Mouse (Mus musculus): ENCODE results near the gene Crlf2. TPM values are rescaled to one million over a fixed set of nuclear protein-coding genes. Genes with fewer than 3 reads are reported as not detected.

Gene Crlf2
- polyA plus RNA-seq, 1 experiment = 161 TPM

DNA sequence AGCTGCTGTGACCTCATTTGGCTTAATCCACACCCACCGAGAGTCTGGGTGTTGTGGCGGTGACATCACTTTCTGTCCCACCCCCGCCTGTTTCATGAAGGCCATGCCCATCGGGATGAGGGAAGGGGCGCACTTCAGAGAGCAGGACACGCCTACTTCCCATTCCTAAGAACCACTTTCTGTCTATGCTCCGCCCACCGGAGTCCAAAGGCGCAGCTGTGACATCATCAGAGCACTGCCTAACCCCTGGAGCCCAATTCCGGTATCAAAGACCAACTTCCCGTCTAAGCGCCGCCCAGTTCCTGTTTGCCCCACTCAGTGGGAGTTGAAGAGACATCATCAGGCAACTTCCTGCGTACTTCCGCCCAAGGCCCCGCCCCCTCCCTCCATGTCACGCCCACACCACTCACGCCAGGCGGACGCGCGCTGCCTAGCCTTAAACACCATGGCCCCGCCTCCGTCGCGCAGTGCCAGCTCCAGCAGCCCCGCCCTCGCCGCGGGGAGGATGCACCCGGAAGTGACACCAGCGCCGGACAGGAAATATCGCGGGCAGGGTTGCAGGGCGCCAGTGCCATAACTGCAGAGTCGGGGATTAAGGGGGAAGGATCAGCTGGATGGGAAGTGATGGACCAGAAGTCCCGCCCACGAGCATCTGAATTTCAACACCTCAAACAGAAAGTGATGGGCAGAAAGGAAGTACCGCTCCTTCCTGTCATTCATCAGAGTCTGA, 2.0 kb downstream of the Crlf2 start:
- Histone ChIP-seq H3K36me3 (replicated peaks; ENCODE audit: low read length) (peaks cover 42% of the 10 kb centered on the region), H3K9me3 (peaks cover 45% of the 10 kb centered on the region), H3K27me3 (replicated peaks) (no peaks in the 10 kb centered on the region), H3K4me1 (no peaks in the 10 kb centered on the region; the same call in 1 of the 2 replicates), H3K4me3 (replicated peaks) (peak overlapping the region; percentile 95)
- TF ChIP-seq FLI1 (IDR thresholded peaks at IDR 0.05; ENCODE audit: low read length) (peak; percentile 37; the same call in 1 of the 2 replicates), GATA1 (IDR thresholded peaks at IDR 0.05; ENCODE audit: borderline replicate concordance, low read length) (no peak)

DNA sequence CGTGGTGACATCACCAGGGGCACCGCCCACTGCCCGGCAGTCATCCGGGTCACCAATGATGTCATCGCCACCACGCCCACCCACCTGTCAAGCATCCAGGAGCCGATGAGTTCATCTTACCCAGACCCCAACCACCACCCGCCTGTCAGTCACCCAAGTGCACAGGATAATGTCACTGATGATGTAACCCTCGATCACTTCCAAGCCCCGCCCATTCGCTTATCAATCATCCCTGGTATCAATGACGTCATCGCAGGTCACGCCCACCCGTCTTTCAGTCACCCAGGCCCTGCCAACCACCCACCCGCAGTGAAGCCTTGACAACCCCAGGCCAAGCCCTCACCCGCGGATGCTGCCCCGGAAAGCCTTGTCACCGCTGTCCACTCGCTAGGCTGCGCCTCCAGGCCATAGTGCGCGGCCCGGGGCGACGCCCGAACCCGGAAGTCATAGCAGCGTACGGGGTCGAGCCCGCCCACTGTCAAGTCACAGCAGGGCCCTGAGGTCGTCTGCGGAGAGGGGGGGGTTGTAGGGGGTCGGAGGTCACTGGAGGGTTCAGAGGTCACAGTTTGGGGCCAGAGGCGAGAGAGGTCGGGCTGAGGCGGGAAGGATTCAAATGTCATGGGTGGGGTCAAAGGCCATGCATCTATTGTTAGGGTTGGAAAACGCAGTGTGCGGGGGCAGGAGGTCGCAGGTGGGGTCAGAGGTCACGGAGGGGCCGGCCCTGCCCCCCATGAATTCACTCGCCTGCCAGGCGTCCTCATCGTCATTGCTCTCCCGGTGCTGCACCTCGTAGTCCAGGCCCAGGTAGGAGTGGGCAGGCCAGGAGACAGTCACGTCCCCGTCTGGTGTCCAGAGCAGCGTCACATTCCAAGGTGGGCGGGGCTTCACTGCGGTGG, 2.9 kb downstream of the Crlf2 start:
- no peak for TF ChIP-seq FLI1 (IDR thresholded peaks at IDR 0.05; ENCODE audit: low read length)
- no peak for TF ChIP-seq GATA1 (IDR thresholded peaks at IDR 0.05; ENCODE audit: borderline replicate concordance, low read length)
- peaks cover 50% of the 10 kb centered on the region for H3K9me3 ChIP-seq
- H3K27me3 ChIP-seq (replicated peaks) = no peaks in the 10 kb centered on the region
- peaks cover 47% of the 10 kb centered on the region for H3K36me3 ChIP-seq (replicated peaks; ENCODE audit: low read length)
- peak overlapping the region; percentile 95 for H3K4me3 ChIP-seq (replicated peaks)
- H3K4me1 ChIP-seq = no peaks in the 10 kb centered on the region; the same call in 1 of the 2 replicates

GRCm38 (mm10) chr5:109555236-109555675, 3.5 kb downstream of the Crlf2 start:
- peaks cover 50% of the 10 kb centered on the region for H3K9me3 ChIP-seq
- H3K27me3 ChIP-seq (replicated peaks) = no peaks in the 10 kb centered on the region
- no peaks in the 10 kb centered on the region; the same call in 1 of the 2 replicates for H3K4me1 ChIP-seq
- peaks cover 47% of the 10 kb centered on the region for H3K36me3 ChIP-seq (replicated peaks; ENCODE audit: low read length)
- peak overlapping the region; percentile 62 for H3K4me3 ChIP-seq (replicated peaks)
- TF ChIP-seq GATA1 (IDR thresholded peaks at IDR 0.05; ENCODE audit: borderline replicate concordance, low read length) = no peak
- TF ChIP-seq FLI1 (IDR thresholded peaks at IDR 0.05; ENCODE audit: low read length) = no peak

DNA sequence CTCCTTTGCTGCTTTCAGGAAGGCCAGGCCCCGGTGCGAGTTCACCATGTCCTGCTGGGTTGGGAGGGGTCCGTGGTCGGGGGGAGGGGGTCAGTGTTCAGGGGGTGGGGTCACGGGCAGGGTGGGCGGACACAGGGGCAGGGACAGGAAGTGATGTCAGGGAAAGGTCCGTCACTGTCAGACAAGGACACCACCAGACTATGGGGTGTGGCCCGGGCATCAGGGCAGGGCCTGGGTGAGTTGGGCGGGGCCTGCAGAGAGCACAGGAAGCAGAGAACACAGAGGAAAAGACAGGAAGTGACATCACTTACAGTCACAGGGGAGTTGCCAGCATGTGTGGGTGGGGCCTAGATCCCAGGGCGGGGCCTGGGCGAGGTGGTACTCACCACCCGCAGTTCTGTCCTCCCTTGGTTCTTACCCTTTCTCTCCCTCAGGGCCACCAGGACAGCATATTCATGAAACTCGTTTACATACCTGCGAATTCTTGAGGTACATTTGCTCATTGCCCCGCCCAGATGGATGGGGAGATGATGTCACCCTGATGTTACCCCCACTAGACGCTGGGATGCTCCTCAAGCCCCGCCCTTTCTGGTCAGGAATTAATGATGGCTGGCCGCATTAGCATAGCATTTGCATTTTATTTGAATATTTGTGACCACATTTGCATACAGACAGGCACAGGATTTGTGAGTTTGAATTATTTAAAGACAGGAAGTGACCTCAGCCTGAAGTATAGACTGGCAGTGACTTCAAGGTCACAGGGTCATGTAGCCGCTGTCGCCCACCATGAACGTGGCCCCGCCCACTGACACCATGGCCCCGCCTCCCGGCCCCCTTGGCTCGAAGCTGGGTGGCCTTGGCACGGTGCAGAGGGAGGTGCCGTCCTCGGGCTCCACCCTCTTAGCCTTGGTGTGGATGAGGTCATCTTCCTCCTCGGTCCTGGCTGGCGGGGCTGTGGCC, 4.4 kb downstream of the Crlf2 start:
- peaks cover 47% of the 10 kb centered on the region for H3K36me3 ChIP-seq (replicated peaks; ENCODE audit: low read length)
- H3K27me3 ChIP-seq (replicated peaks) = no peaks in the 10 kb centered on the region
- H3K4me3 ChIP-seq (replicated peaks) = peak overlapping the region; percentile 33
- TF ChIP-seq GATA1 (IDR thresholded peaks at IDR 0.05; ENCODE audit: borderline replicate concordance, low read length) = no peak
- peaks cover 54% of the 10 kb centered on the region for H3K9me3 ChIP-seq
- no peaks in the 10 kb centered on the region; the same call in 1 of the 2 replicates for H3K4me1 ChIP-seq

- Histone ChIP-seq H3K27me3 (replicated peaks) (no peaks in the 10 kb centered on the region), H3K36me3 (replicated peaks; ENCODE audit: low read length) (peaks cover 47% of the 10 kb centered on the region), H3K9me3 (peaks cover 54% of the 10 kb centered on the region), H3K4me1 (peaks cover 6% of the 10 kb centered on the region), H3K4me3 (replicated peaks) (peak overlapping the region; percentile 20)
- no peak for TF ChIP-seq GATA1 (IDR thresholded peaks at IDR 0.05; ENCODE audit: borderline replicate concordance, low read length)
- TF ChIP-seq FLI1 (IDR thresholded peaks at IDR 0.05; ENCODE audit: low read length) = no peak
Observed at GRCm38 (mm10) chr5:109553160-109553930, 5.4 kb downstream of the Crlf2 start.

DNA sequence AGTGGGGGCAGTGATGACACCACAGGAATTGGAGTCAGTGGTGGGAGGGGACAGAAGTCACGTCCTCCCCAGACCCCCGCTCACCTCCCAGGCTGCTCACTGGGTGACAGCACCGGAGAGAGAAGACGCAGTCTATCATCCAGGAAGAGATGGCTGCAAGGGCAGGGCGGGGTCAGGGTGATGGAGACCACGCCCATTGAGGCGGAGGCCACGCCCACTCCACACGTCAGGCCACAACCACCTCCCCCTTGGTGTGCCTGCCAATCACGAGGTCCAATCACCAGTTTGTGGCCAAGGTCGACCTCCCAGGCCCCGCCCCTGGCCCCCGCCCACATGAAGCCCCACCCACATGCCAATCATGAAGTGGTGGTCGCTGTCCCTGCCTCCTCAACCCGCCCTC, 6.3 kb downstream of the Crlf2 start:
- H3K27me3 ChIP-seq (replicated peaks) = no peaks in the 10 kb centered on the region
- peaks cover 54% of the 10 kb centered on the region for H3K9me3 ChIP-seq
- H3K36me3 ChIP-seq (replicated peaks; ENCODE audit: low read length) = peaks cover 47% of the 10 kb centered on the region
- H3K4me1 ChIP-seq = peaks cover 7% of the 10 kb centered on the region
- TF ChIP-seq FLI1 (IDR thresholded peaks at IDR 0.05; ENCODE audit: low read length) (no peak), GATA1 (IDR thresholded peaks at IDR 0.05; ENCODE audit: borderline replicate concordance, low read length) (no peak)
- peak overlapping the region; percentile 77 for H3K4me3 ChIP-seq (replicated peaks)

- peaks cover 7% of the 10 kb centered on the region for H3K4me1 ChIP-seq
- peaks cover 54% of the 10 kb centered on the region for H3K9me3 ChIP-seq
- H3K4me3 ChIP-seq (replicated peaks) = peak overlapping the region; percentile 77
- TF ChIP-seq GATA1 (IDR thresholded peaks at IDR 0.05; ENCODE audit: borderline replicate concordance, low read length) (no peak), FLI1 (IDR thresholded peaks at IDR 0.05; ENCODE audit: low read length) (no peak)
- H3K36me3 ChIP-seq (replicated peaks; ENCODE audit: low read length) = peaks cover 47% of the 10 kb centered on the region
- no peaks in the 10 kb centered on the region for H3K27me3 ChIP-seq (replicated peaks)
Observed at GRCm38 (mm10) chr5:109552116-109552515, 6.7 kb downstream of the Crlf2 start.

DNA sequence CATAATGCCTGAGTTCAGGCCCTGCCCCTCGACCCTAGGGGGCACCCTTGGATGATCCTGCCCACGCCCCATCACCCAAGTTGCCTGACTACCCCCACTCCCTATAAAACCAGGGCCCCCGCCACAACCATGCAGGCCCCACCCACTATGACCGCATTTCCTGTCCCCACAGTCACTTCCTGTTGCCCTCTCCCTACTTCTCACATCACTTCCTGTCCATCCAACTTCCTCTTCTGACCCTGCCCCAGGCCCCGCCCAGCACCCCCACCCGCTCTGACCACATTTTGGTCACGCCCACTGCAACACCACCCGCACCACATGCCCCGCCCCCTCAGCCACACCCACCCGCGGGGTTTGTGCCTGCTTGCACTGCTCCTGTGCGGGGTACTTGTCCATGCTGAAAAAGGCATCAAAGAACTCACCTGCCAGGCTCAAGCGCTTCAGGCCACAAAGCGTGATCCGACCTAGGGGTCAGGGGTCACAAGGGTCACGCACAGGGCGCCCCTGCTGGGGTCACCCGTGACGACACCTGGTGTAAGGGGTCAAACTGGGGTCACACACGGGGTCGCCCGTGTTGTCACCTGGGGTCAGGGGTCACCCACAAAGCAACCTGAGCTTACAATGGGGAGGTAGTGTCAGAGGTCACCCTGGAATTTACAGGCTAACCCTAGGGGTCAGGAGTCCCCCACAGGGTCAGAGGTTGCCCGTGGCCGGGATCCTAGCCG, 7.6 kb downstream of the Crlf2 start:
- no peaks in the 10 kb centered on the region for H3K27me3 ChIP-seq (replicated peaks)
- H3K36me3 ChIP-seq (replicated peaks; ENCODE audit: low read length) = peaks cover 44% of the 10 kb centered on the region
- H3K4me3 ChIP-seq (replicated peaks) = no peak overlapping the region
- peaks cover 49% of the 10 kb centered on the region for H3K9me3 ChIP-seq
- H3K4me1 ChIP-seq = peaks cover 7% of the 10 kb centered on the region
- TF ChIP-seq GATA1 (IDR thresholded peaks at IDR 0.05; ENCODE audit: borderline replicate concordance, low read length) = no peak
- no peak for TF ChIP-seq FLI1 (IDR thresholded peaks at IDR 0.05; ENCODE audit: low read length)
